In genomic region chr10:108541555-108541954, GRCm38 (mm10) we compare ENCODE assay signal across 26 mouse cellular contexts.
A peak's percentile ranks its signal among the peaks of the same experiment; 100 is the strongest.
DNase-seq lines count a peak whose midpoint lies in the region; ATAC-seq and TF ChIP-seq lines count a peak whose summit lies in the region.
"Had no signal": no experiment of that assay in that cellular context is flagged by ENCODE, and none has a peak within 500 bp of the region (broad histone marks: within the 10 kb centered on the region; RNA-seq: fewer than 3 reads in every experiment).

No protein-coding gene starts in this region.

- no peak for TF ChIP-seq POLR2A in embryonic fibroblast, embryonic 13.5 days (IDR thresholded peaks at IDR 0.05; ENCODE audit: low read depth, low read length)

- H3K9me3 ChIP-seq in forebrain, postnatal 0 days (ENCODE audit: low read length) = no peaks in the 10 kb centered on the region
- no peaks in the 10 kb centered on the region for H3K9me3 ChIP-seq in forebrain, embryonic 11.5 days (ENCODE audit: control insufficient read depth, low read length)
- no peaks in the 10 kb centered on the region for H3K9me3 ChIP-seq in liver, embryonic 14.5 days (ENCODE audit: control insufficient read depth, low read length)
- peaks cover 35% of the 10 kb centered on the region for H3K9me3 ChIP-seq in megakaryocyte, embryonic 14.5 days
- H3K9me3 ChIP-seq: embryonic facial prominence, embryonic 10.5 days; forebrain, embryonic 10.5 days; forebrain, embryonic 15.5 days; heart, embryonic 15.5 days; hindbrain, embryonic 13.5 days had no signal

- ATAC-seq in forebrain, postnatal 0 days = no peak
- ATAC-seq in forebrain, embryonic 11.5 days (replicated peaks; ENCODE audit: low FRiP score) = no peak
- no peak for ATAC-seq in liver, embryonic 14.5 days (ENCODE audit: insufficient read depth)
- ATAC-seq in megakaryocyte, adult 5-6 weeks (ENCODE audit: poor library complexity, severe bottlenecking) = no peak
- ATAC-seq: CD4-positive, CD25-positive, alpha-beta regulatory T cell, adult 4 months; forebrain, embryonic 15.5 days; Patski had no signal

- H3K4me2 ChIP-seq in forebrain, postnatal 0 days (ENCODE audit: low read depth) = no peak overlapping the region
- no peak overlapping the region for H3K4me2 ChIP-seq in forebrain, embryonic 11.5 days (ENCODE audit: low read depth, low read length, severe bottlenecking)
- no peak overlapping the region for H3K4me2 ChIP-seq in liver, embryonic 14.5 days (ENCODE audit: low read depth)
- H3K4me2 ChIP-seq: forebrain, embryonic 15.5 days; heart, embryonic 11.5 days; heart, embryonic 15.5 days; hindbrain, embryonic 13.5 days had no signal

- peak; percentile 25; the same call in 1 of the 2 replicates for TF ChIP-seq CTCF in forebrain, postnatal 0 days (IDR thresholded peaks at IDR 0.05; ENCODE audit: low read depth)
- 0 out of 2 replicates have a peak, but pooled peaks have one; percentile 9 for TF ChIP-seq CTCF in liver, embryonic 14.5 days (IDR thresholded peaks at IDR 0.05; ENCODE audit: low read depth)
- TF ChIP-seq CTCF in embryonic fibroblast, embryonic 13.5 days (IDR thresholded peaks at IDR 0.05; ENCODE audit: borderline replicate concordance, insufficient read depth, low read length) = no peak

- H3K9ac ChIP-seq in forebrain, postnatal 0 days = no peak overlapping the region
- no peak overlapping the region for H3K9ac ChIP-seq in forebrain, embryonic 11.5 days (ENCODE audit: low read length)
- H3K9ac ChIP-seq in liver, embryonic 14.5 days (replicated peaks) = no peak overlapping the region
- H3K9ac ChIP-seq: forebrain, embryonic 15.5 days; heart, embryonic 15.5 days; hindbrain, embryonic 13.5 days had no signal

- H3K27ac ChIP-seq in forebrain, postnatal 0 days (ENCODE audit: low read depth, low read length) = no peak overlapping the region
- no peak overlapping the region for H3K27ac ChIP-seq in forebrain, embryonic 11.5 days (ENCODE audit: low read depth, low read length)
- no peak overlapping the region for H3K27ac ChIP-seq in liver, embryonic 14.5 days
- peak overlapping the region; percentile 41; the same call in 1 of the 2 replicates for H3K27ac ChIP-seq in embryonic fibroblast, embryonic 13.5 days (ENCODE audit: insufficient read depth, low read length)
- H3K27ac ChIP-seq: embryonic facial prominence, embryonic 10.5 days; forebrain, embryonic 10.5 days; forebrain, embryonic 15.5 days; heart, embryonic 15.5 days; hindbrain, embryonic 13.5 days; hindbrain, postnatal 0 days had no signal

- TF ChIP-seq EP300 in liver, embryonic 14.5 days (IDR thresholded peaks at IDR 0.05; ENCODE audit: low read depth) = no peak

- no peaks in the 10 kb centered on the region for H3K27me3 ChIP-seq in forebrain, postnatal 0 days (ENCODE audit: insufficient read depth, low read length)
- no peaks in the 10 kb centered on the region for H3K27me3 ChIP-seq in forebrain, embryonic 11.5 days (ENCODE audit: control insufficient read depth, insufficient read depth, low read length)
- no peaks in the 10 kb centered on the region for H3K27me3 ChIP-seq in liver, embryonic 14.5 days (ENCODE audit: control insufficient read depth, insufficient read depth, low read length)
- H3K27me3 ChIP-seq in megakaryocyte, embryonic 14.5 days (replicated peaks) = no peaks in the 10 kb centered on the region
- H3K27me3 ChIP-seq: forebrain, embryonic 15.5 days; heart, embryonic 15.5 days; hindbrain, embryonic 13.5 days; Patski had no signal

- no peaks in the 10 kb centered on the region for H3K4me1 ChIP-seq in forebrain, postnatal 0 days (ENCODE audit: insufficient read depth)
- H3K4me1 ChIP-seq in forebrain, embryonic 11.5 days (replicated peaks; ENCODE audit: control insufficient read depth, insufficient read depth, low read length) = no peaks in the 10 kb centered on the region
- H3K4me1 ChIP-seq in liver, embryonic 14.5 days (replicated peaks; ENCODE audit: control insufficient read depth in 2 of 2, insufficient read depth in 2 of 2, low read length in 1 of 2) = no peaks in the 10 kb centered on the region
- no peaks in the 10 kb centered on the region for H3K4me1 ChIP-seq in megakaryocyte, embryonic 14.5 days
- peaks cover 4% of the 10 kb centered on the region; the same call in 1 of the 2 replicates for H3K4me1 ChIP-seq in embryonic fibroblast, embryonic 13.5 days (ENCODE audit: control insufficient read depth, insufficient read depth, low read length)
- H3K4me1 ChIP-seq: embryonic facial prominence, embryonic 10.5 days; forebrain, embryonic 10.5 days; forebrain, embryonic 15.5 days; hindbrain, embryonic 13.5 days had no signal

- H3K36me3 ChIP-seq in forebrain, postnatal 0 days (ENCODE audit: insufficient read depth) = no peaks in the 10 kb centered on the region
- no peaks in the 10 kb centered on the region for H3K36me3 ChIP-seq in forebrain, embryonic 11.5 days (ENCODE audit: control insufficient read depth, insufficient read depth, low read length)
- H3K36me3 ChIP-seq in liver, embryonic 14.5 days (replicated peaks; ENCODE audit: control insufficient read depth, insufficient read depth, low read depth) = no peaks in the 10 kb centered on the region
- H3K36me3 ChIP-seq in megakaryocyte, embryonic 14.5 days (replicated peaks; ENCODE audit: low read length) = no peaks in the 10 kb centered on the region
- H3K36me3 ChIP-seq: embryonic facial prominence, embryonic 10.5 days; forebrain, embryonic 10.5 days; forebrain, embryonic 15.5 days; heart, embryonic 15.5 days; hindbrain, embryonic 13.5 days had no signal

- no peak overlapping the region for H3K4me3 ChIP-seq in forebrain, postnatal 0 days (ENCODE audit: low read depth, low read length)
- no peak overlapping the region for H3K4me3 ChIP-seq in forebrain, embryonic 11.5 days (ENCODE audit: low read depth, low read length)
- H3K4me3 ChIP-seq in liver, embryonic 14.5 days (ENCODE audit: insufficient read depth in 1 of 2, low read depth in 2 of 2, low read length in 2 of 2) = no peak overlapping the region
- H3K4me3 ChIP-seq in megakaryocyte, embryonic 14.5 days (replicated peaks) = peak overlapping the region; percentile 20
- H3K4me3 ChIP-seq in embryonic fibroblast, embryonic 13.5 days (ENCODE audit: insufficient read depth, low read length) = no peak overlapping the region
- H3K4me3 ChIP-seq: embryonic facial prominence, embryonic 10.5 days; erythroblast, embryonic 14.5 days; forebrain, embryonic 10.5 days; forebrain, embryonic 15.5 days; heart, embryonic 15.5 days; hindbrain, embryonic 13.5 days had no signal

- WGBS in forebrain, postnatal 0 days = 86% methylated on average over 9 of the region's 9 CpGs
- WGBS in forebrain, embryonic 11.5 days = 86% methylated on average over 9 of the region's 9 CpGs
- 59% methylated on average over 9 of the region's 9 CpGs for WGBS in liver, embryonic 14.5 days (ENCODE audit: insufficient replicate concordance)

- no peak for DNase-seq in forebrain, postnatal 0 days
- DNase-seq in forebrain, embryonic 11.5 days (ENCODE audit: low spot score) = no peak
- DNase-seq in liver, embryonic 14.5 days (ENCODE audit: low read depth in 3 of 3, low spot score in 3 of 3) = no peak
- DNase-seq in liver = no peak
- DNase-seq in heart, adult 9 months (ENCODE audit: low spot score in 2 of 2) = no peak
- DNase-seq: adrenal gland, adult 8-10 months; adrenal gland, postnatal 36 days; B cell, adult 2 months; cerebellum, adult 11 months; cerebellum, adult 9-10 months; gastrocnemius, postnatal 10 days; heart, adult 18-20 months; heart, postnatal 14 days had no signal
